Mouse (Mus musculus) induced T-regulatory cell, adult 2 months (primary cell): ENCODE data around the gene Ifrd2.

Experiments used
- DNase-seq: peaks from one replicate; pipeline ENCODE4 v3.0.0-alpha.2; 2012; ENCODE audit warnings: low read depth

The Ifrd2 gene

DNA sequence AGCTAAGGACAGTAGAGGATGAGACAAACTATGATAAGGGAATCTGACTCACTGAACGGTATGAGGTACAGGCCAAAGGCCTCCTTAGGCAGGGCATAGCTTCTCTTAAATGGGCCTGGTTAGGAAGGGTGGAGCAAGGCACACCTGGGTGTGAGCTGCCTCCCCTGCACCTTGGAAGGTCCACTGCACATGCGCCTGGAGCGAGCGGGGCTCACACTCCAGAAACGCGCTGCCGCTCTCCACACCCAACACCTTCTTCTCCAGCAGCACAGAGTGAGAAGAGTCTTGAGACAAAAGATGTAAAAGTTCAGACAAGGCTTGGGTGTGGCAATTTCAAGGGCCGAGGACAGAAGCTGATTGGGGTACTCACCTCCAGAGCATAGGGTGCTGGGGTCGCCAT, 12.0 kb downstream of the Ifrd2 start:
- no peak for DNase-seq

DNA sequence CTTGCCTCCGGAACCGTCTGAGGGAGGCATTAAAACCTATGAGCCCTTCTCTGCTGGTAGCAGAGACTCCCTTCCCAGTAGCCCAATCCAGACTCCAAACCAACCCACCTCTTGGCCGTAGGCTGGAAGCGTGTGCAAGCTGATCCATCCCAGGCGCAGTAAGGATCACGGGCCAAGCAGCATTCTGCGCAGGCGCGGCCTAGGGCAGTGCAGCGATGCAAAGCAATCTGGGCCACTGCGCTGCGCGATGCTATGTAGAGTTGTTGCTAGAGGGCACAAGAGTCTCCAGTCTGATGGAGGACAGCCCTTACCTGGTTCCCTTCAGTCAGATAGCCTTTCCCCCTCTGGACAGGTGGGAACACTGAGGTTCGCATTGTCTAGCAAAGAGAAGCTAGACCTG, 12.4 kb downstream of the Ifrd2 start:
- DNase-seq, result no peak

- no peak for DNase-seq
These were observed 13.3 kb downstream of the Ifrd2 start for GRCm38 (mm10) chr9:107600745-107601144.

GRCm38 (mm10) chr9:107601275-107601674, 13.8 kb downstream of the Ifrd2 start:
- DNase-seq, result no peak

- DNase-seq, result peak; percentile 93
These were observed 14.7 kb downstream of the Ifrd2 start for GRCm38 (mm10) chr9:107602068-107602648.

GRCm38 (mm10) chr9:107603251-107603650, 15.8 kb downstream of the Ifrd2 start:
- DNase-seq, result no peak

- no peak for DNase-seq
These were observed 17.7 kb downstream of the Ifrd2 start for GRCm38 (mm10) chr9:107605041-107605661.

DNA sequence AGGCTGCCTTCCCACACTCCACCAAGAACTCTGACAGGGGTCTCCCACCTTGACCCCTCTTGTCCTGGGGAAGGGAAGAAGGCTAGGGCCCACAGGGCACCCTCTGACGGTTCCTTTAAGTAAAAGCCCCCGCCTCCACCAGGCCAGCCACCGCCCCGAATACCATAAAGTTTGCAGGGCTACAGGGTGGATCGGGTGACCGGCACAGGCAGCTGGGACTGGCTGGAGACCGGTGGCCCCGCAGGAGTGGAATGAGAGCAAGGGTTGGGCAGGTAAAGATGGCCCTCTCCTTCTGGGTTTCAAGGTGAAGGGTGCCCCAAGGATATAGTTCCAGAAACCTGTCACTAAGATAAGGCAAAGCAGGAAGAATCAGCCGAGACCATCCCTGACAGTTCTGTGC, 19.1 kb downstream of the Ifrd2 start:
- DNase-seq, result no peak

GRCm38 (mm10) chr9:107607036-107607435, 19.6 kb downstream of the Ifrd2 start:
- DNase-seq, result no peak

DNA sequence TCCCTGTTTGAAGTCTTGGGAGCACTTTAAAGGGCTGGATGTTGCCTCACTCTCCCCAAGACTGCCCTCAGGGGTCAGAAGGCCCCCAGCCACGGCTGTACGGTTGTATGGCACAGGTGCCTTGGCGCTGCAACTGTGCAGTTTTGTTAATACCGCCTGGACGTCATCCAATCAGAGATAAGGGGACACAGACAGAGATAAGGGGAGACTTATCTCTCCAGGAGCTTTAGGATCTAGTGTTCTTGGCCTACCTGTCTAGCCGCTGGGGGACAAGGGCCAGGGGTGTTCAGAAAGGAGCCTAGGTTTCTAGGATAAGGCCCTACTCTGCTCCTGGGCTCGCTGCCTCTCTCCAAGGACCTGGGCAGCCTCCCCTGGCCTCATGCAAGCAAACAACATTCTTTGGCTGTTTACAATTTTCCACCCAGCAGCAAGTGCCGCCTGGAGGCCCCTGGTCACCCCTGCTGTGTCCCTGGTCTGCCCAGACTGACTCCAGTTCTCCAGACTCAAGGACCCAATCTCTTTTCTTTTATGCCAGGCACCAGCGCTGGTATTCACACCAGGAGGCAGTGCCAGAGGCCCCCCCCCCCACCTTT, 20.3 kb downstream of the Ifrd2 start:
- no peak for DNase-seq

DNA sequence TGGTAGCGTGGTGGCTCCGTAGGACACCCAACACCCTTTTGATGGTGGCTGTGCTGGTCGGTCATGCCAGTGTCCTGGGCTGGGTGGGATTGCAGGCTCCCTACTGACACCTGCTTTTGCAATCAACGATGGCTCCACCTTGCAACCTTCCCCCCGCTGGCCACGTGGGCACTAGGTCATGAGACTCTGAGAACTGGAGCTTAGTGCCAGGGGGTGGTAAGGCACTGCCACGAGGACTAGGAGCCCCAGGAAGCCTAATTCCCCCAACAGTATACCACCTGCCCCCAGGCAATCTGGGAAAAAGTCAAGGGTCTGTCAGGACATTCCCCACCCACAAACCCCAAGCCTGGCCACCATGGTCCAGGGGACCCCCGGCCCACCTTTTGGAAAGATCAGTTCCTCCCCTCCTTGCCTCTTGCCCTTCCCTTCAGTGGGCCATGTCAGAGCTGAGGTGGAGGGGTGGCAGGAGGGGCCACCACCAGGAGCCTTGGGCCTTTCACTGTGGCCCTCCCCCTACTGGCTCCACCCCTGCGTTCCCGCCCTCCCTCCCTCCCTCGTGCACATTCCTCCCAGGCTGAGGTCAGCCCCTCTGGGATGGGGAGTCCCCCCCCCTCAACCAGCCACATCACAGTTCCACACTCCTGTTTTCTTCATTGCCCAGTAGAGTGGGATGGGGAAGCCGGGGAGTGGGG, 21.4 kb downstream of the Ifrd2 start, which contains the start of gene Sema3b:
Gene Sema3b (minus strand): TSS at position 489 of the 692 bp plus-strand sequence.
- no peak for DNase-seq

DNA sequence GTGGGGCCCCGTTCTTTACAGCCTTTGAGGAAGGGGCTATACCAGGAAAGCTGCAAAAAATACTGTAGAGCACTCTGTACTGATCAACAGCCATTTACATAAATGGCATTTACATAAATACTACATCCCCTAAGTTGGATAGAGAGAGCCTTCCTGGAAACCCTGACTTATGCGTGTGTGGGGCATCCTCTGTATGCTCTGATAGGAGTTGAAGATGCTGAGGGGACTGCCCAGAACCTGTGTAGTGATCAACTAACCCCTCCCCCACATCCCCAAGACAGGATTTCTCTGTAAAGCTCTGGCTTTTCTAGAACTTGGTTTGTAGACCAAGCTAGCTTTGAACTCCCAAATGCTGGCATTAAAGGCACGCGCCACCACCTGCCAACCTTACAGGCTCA, 22.0 kb downstream of the Ifrd2 start:
- DNase-seq, result peak; percentile 34

DNA sequence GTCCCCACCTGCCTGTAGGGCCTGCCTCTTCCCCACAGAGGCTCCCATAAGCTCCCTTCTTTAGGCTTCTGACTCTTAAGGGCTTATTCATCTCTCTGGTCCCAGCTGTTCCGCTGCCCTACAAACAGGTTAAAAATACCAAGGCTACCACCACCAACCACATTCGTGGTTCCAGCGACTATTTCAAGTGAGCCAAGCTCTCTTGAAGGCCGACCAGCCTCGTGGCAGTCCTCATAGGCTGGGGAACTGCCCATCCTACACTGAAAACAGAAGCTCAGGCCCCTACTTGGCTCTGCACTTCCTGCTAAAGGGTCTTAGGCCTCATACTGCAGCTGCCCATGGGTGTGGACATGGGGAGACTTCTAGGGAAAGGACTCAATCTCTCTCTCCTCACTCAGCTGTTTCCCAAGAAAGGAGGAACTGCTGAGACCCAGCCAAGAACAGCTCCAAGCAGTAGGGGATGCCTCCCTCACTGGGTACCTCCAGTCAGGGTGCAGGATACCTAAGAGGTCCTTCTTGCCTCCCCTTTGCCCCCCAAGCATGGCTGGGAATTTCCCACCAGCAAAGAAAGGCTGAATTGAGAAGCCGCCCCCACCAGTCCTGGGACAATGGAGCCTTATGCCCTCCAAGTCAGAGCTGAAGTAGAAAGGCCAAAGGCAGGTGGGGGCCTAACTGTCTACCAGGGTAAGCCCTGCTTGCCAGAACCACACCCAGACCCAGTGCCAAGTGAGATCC, 24.2 kb downstream of the Ifrd2 start:
- peak; percentile 25 for DNase-seq

DNA sequence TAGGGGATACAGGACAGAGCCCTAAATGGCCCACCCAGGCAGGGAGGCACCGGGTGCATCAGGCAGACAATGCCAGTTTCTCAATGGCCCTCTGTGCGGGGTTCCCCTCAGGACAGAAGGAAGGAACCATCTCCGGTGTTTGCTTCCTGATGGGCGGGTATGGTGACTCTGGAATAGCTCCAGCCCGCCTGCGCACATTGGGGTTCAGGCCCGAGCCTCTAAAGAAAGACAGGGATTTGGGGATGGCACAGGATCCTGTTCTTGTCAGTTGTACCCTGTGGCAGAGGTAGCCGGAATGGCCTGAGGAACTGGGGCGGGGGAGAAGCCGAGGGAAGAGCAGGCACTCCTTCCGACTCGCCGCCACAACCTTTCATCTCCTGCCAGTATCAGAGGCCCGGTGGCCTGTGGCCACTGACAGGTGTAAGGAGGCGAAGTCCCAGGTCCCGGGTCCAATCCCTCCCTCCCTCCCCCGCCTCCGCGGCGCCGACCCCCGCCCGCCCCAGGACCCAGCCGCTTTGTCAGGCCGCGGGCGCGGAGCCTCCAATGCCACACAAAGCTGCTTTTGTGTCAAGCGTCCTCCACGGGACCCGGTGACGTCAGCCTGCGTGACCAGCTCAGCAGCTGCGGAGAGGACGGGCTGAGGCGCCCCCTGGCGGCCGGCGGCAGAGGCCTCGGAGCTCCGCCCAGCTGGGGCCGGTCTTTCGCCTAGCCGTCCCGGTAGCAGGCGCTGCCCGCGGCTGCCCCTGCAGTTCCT, 24.9 kb downstream of the Ifrd2 start:
- peak; percentile 97 for DNase-seq

DNA sequence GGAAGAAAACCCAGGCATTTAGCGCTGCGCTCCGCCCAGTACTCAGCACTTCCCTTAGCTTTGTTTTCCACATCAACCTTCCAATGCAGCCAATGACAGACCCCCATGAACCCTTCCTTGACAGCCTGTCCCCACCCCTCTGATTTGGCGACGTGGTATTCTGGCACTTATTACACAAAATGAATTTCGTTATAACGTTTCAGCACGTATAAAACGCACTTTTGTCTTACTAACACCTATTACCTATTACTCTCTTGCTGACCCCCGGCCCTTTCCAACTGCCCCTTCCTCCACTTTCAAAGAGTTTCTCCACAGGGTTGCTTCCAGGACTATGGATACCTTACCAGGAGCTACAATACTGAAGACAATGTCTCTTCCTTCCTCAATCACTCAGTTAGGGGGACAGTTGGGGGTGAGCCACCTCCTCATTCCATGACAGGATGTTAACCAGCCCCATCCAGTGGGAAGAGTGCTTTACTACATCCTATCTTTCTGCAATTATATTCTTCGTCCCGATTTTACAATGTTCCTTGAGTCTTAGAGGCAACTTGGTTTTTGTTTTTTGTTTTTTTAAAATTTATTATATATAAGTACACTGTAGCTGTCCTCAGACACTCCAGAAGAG, 25.6 kb downstream of the Ifrd2 start:
- no peak for DNase-seq

DNA sequence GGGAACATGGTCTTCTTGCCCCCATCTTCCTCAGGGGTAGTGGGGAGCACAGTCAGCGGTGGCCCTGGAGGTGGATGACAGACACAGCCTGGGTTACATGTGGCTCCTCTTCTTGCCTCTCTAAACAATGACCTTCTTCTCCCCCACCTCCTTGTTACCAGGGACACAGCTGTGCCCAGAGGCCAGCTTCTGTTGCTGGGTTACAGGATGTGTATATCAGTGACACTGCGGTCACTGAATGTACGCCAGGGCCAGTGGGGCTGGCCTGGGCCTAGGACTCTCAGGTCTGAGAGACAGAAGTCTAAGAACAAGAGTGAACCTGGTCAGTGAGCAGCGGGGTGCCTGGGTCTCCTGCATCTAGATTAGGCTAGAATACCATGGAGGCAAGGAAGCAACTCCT, 27.6 kb downstream of the Ifrd2 start:
- peak; percentile 9 for DNase-seq

DNA sequence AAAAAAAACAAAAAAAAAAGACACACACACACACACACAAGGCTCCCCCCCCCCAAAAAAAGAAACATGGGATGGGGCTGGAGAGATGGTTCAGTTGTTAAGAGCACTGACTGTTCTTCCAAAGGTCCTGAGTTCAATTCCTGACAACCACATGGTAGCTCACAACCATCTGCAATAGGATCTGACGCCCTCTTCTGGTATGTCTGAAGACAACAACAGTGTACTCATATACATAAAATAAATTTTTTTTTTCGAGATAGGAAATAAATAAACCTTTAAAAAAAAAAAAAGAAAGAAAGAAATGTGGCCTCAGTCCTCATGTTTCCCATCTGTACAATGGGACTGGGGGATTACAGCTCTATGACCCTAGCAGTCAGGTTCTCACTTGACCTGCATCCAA, 30.0 kb downstream of the Ifrd2 start:
- DNase-seq, result peak; percentile 41

DNA sequence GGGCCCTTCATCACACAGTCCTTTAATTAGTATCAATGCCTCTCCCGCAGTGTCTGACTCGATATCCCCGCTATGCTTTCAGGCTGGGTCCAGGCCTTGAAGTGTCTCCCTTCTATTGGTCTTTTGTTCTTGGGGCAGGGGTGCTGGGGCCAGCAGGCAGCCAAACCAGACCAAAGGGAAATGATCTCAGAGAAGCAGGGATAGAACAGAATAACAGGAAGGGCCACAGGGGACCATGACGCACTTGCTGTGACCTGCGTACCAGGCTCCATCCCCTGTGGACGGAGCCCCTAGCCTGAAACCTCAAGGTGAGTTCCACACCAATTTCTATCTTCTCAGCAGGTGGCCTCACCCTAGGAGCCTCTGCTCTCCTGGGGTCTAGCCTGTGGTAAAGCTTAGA, 30.7 kb downstream of the Ifrd2 start:
- no peak for DNase-seq

DNA sequence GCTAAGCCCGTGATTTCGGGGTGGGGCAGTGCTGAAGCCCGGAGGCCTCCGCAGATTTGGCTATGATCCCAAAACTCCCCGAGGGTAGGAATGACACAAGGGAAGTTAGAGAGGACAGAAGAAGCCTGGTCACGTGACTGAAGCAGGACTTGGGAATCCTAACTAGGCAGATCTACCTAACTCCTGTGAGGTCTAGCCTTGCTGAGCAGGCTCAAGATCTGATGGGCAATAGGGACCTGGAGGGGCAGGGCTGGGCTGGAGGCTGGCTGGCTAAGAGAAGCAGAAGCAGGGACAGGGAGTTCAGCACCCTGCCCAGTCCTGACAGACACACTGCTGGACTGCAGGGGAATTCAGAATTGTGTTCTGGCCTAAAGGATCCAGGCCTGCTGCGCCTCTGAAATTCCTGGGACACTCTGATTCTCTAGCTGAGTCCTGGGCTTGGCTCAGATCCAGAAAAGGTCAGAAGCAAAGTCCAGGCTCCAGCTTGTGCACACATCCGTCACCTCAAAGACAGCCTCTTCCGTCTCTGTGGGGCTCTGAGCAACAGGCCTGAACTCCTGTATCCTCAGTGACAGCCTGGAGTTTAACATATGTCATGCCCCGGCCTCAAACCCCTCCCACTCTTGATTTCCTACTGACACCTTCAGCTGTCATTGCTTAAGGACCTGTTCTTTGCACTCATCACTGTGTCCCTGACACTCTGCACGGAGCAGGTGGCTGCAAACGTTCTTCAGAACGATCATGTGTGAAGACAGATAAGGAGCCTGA, 31.5 kb downstream of the Ifrd2 start:
- no peak for DNase-seq

DNA sequence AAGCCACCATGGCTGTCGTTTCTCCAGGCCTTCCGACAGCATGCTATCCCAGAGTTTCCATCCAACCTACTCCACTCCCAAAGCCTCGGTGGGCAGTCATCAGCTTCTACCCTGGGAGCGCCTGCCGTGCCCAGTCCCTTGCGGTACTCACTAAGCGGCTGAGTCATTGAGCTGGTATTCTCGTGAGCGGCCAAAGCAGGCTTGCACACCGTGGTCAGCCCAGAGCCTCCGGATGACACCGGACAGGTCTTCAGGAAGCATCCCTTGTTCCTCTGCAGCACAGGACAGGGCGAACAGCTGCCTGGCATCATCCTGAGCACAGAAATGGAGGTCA, 32.1 kb downstream of the Ifrd2 start:
- DNase-seq, result no peak

DNA sequence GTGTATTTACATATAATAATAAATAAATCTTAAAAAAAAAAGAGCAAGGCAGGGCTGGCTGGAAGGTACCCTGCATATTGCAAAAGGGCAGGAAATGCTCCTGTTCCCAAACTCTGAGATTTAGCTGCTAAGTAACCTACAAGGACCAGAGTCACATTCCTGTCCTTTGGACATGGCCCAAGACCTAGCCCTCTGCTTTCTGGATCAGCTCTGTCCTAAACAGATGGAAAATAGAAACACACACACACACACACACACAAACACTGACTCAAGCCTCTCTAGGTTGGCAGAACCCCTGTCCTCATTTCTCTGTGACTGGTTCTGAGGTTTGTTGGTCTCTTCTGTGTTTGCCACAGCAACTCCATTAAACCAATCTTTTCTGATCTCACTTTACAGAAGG, 33.5 kb downstream of the Ifrd2 start:
- no peak for DNase-seq
